Mouse (Mus musculus): ENCODE measurements at regions not wholly inside any gene's neighbourhood (a gene's known extent, or its start where the extent isn't known, plus 50 kb on each side); places are given as distances from the start of the nearest gene placed in this dataset.

- intact Hi-C loops (cut with DNase I), result no loop called here
- DNase-seq, result no peak
Observed at GRCm38 (mm10) chr1:193860354-193860753, 490.3 kb upstream of the Camk1g start.

- intact Hi-C loops (cut with DNase I), result no loop called here
- no peak for DNase-seq
Observed at GRCm38 (mm10) chr1:193859257-193860125, 489.4 kb upstream of the Camk1g start.

- intact Hi-C loops (cut with DNase I), result no loop called here
- no peak for DNase-seq
Observed at GRCm38 (mm10) chr1:193847922-193848321, 477.8 kb upstream of the Camk1g start.

- no peak for DNase-seq
- intact Hi-C loops (cut with DNase I), result no loop called here
Observed at GRCm38 (mm10) chr1:193844868-193845267, 474.8 kb upstream of the Camk1g start.

GRCm38 (mm10) chr1:193844461-193844860, 474.4 kb upstream of the Camk1g start:
- intact Hi-C loops (cut with DNase I), result no loop called here
- no peak for DNase-seq

- DNase-seq, result no peak
- intact Hi-C loops (cut with DNase I), result no loop called here
Observed at GRCm38 (mm10) chr1:193800998-193801397, 430.9 kb upstream of the Camk1g start.

- no peak for DNase-seq
- intact Hi-C loops (cut with DNase I), result no loop called here
Observed at GRCm38 (mm10) chr1:193790579-193790978, 420.5 kb upstream of the Camk1g start.

- intact Hi-C loops (cut with DNase I), result no loop called here
- DNase-seq, result no peak
Observed at GRCm38 (mm10) chr1:193788496-193788895, 418.4 kb upstream of the Camk1g start.

GRCm38 (mm10) chr1:193787417-193787816, 417.3 kb upstream of the Camk1g start:
- intact Hi-C loops (cut with DNase I), result no loop called here

GRCm38 (mm10) chr1:193784966-193785365, 414.9 kb upstream of the Camk1g start:
- intact Hi-C loops (cut with DNase I), result no loop called here

More at GRCm38 (mm10) chr1:193787417-193787816, 417.3 kb upstream of the Camk1g start:
- no peak for DNase-seq

GRCm38 (mm10) chr1:193784526-193784925, 414.4 kb upstream of the Camk1g start:
- intact Hi-C loops (cut with DNase I), result no loop called here
- DNase-seq, result no peak

More at GRCm38 (mm10) chr1:193784966-193785365, 414.9 kb upstream of the Camk1g start:
- DNase-seq, result no peak

- DNase-seq, result no peak
- intact Hi-C loops (cut with DNase I), result no loop called here
Observed at GRCm38 (mm10) chr1:193778181-193778580, 408.1 kb upstream of the Camk1g start.

- DNase-seq, result no peak
- intact Hi-C loops (cut with DNase I), result no loop called here
Observed at GRCm38 (mm10) chr1:193769546-193769945, 399.4 kb upstream of the Camk1g start.

GRCm38 (mm10) chr1:193764103-193764502, 394.0 kb upstream of the Camk1g start:
- DNase-seq, result no peak
- intact Hi-C loops (cut with DNase I), result no loop called here

- DNase-seq, result no peak
- intact Hi-C loops (cut with DNase I), result no loop called here
Observed at GRCm38 (mm10) chr1:193751819-193752251, 381.7 kb upstream of the Camk1g start.

- no peak for DNase-seq
- intact Hi-C loops (cut with DNase I), result no loop called here
Observed at GRCm38 (mm10) chr1:193750929-193751328, 380.8 kb upstream of the Camk1g start.

GRCm38 (mm10) chr1:193747426-193747960, 377.4 kb upstream of the Camk1g start:
- intact Hi-C loops (cut with DNase I), result no loop called here
- no peak for DNase-seq

- intact Hi-C loops (cut with DNase I), result no loop called here
Observed at GRCm38 (mm10) chr1:193742688-193743087, 372.6 kb upstream of the Camk1g start.

GRCm38 (mm10) chr1:193738821-193739220, 368.7 kb upstream of the Camk1g start:
- intact Hi-C loops (cut with DNase I), result no loop called here
- DNase-seq, result no peak

More at GRCm38 (mm10) chr1:193742688-193743087, 372.6 kb upstream of the Camk1g start:
- DNase-seq, result no peak

GRCm38 (mm10) chr1:193735949-193736518, 365.9 kb upstream of the Camk1g start:
- no peak for DNase-seq
- intact Hi-C loops (cut with DNase I), result no loop called here

- no peak for DNase-seq
- intact Hi-C loops (cut with DNase I), result no loop called here
Observed at GRCm38 (mm10) chr1:193734014-193734763, 364.1 kb upstream of the Camk1g start.
